Mouse (Mus musculus): ENCODE results near the gene Gm21698.
"Not testable (repeated sequence)": the region's sequence is repeated elsewhere in the genome, so short reads cannot be mapped to it uniquely, and the experiment has no call there.

DNA sequence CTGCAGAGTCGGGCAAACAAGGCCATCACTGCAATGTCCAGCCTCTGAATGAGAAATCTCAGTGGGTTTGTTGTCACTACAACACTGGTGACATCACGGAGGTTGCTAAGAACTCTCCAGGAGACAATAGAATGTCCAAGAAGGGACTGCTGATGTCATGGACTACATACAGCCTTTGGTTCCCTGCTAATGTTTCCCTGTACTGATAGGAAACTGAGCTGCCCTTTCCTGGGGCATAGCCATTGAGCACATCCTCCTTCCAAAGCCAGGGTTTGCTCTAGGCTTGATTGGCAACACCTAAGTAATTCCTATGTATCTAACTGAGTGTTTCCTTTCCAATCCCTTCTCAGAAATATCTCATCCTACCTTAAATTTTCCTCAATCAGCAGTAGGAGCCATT lies 46.2 kb downstream of the Gm21698 start, which contains the start of gene Gm21663:
- TF ChIP-seq CTCF (IDR thresholded peaks at IDR 0.05; ENCODE audit: extremely low read depth, insufficient read depth, insufficient read length, insufficient replicate concordance); POLR2A (IDR thresholded peaks at IDR 0.05; ENCODE audit: low read depth, low read length): not testable (repeated sequence)
